Mouse (Mus musculus) kidney, adult 11 months (tissue): ENCODE measurements around the gene Nme2.
"Not testable (repeated sequence)": the region's sequence is repeated elsewhere in the genome, so short reads cannot be mapped to it uniquely, and the experiment has no call there.

ENCODE experiments used
- DNase-seq: peaks from one replicate; pipeline ENCODE4 v3.0.0; 2022

The Nme2 gene

DNA sequence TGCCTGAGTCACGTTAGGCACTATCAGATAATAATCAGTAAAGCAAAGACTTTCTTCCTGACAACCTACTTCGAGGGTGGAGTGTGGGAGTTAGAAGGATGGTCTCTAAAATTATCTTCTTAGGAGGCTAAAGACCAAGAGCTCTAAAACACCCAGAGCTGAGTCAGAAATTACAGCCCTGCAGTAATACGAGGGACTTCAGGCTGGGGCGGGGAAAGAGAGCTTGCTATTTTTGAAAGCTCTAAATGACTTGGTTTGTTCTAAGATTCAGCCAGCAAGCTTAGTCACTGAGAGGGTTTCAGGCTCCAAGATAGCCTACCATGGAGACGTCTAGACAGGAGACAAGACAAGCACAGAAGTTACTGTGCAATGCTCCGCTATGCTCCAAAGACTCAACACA is 9.3 kb upstream of the Nme2 start:
- no peak for DNase-seq

DNA sequence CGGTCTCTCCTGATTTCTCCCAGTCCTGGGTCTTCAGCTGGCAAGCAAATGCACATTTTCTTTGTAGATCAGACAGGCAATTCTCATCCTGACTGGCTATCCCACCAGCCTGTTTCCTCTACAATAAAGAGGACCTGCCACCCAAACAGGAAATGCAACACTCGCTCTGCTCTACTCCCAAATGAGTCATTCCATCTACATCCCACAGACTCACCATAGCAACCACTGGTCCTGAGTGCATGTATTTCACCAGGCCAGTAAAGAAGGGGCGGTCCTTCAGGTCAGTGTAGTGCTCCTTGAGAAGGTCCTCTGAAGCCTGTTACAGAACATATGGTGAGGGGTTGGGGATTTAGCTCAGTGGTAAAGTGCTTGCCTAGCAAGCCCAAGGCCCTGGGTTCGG is 7.0 kb upstream of the Nme2 start:
- no peak for DNase-seq

DNA sequence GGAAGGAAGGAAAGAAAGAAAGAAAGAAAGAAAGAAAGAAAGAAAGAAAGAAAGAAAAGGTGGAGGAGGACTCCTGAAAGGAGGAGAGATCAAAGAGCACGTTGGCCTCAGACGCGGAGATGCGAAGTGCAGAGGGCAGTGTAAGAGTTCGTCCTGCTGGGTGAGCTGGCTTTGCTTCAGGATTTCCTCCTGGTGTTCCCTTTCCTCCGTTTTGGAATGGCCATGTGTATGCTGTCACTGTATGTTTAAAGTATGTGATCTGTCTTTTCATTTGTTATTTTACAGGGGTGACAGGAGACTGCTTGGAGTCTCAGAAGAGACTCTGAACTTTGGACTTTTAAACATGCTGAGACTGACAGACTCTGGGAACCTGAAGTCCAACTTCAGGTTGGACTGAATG is 5.4 kb upstream of the Nme2 start:
- DNase-seq, result no peak

DNA sequence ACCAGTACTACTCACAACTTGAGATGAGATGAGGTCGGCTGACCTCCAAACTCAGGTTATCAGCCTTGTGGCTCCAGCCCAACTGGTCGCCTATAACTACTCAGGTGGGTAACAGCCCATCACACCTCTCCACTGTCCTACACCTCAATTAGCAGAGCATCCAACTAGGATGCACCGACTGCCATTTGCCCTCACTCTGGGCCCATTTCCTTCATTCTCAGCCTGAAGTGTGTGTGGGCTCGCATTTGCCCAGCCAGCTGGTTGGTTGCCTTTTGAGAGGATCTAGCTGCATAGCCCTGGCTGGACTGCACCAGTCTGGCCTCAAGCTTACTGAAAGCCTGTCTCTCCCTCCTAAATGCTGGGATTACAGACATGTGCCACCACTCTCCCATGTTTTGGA is 1.7 kb upstream of the Nme2 start:
- DNase-seq, result no peak

DNA sequence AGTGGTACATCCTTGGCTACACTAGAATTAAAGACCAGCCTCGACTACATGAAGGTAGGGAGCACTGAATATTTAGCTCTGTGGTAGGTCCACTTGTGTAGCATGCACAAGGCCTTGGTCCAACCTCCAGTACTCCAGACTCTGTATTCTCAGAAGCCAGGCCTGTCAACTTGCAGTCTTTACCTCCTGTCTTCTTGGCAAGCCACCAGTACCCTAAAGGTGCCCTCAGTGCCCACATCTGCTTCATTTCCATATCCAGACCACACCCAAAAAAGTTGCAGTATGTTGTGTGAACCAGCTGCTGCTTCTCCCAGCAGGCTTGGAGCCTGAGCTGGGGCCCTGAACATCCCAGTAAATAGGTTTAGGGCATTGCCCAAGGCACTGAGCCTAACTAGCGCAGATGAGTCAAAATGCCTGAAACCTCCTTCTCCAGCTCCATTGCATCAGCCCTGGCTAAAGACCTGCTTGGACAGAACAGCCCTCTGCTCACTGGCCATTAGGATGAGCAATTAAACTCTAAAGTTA is 1.0 kb upstream of the Nme2 start:
- DNase-seq, result no peak

DNA sequence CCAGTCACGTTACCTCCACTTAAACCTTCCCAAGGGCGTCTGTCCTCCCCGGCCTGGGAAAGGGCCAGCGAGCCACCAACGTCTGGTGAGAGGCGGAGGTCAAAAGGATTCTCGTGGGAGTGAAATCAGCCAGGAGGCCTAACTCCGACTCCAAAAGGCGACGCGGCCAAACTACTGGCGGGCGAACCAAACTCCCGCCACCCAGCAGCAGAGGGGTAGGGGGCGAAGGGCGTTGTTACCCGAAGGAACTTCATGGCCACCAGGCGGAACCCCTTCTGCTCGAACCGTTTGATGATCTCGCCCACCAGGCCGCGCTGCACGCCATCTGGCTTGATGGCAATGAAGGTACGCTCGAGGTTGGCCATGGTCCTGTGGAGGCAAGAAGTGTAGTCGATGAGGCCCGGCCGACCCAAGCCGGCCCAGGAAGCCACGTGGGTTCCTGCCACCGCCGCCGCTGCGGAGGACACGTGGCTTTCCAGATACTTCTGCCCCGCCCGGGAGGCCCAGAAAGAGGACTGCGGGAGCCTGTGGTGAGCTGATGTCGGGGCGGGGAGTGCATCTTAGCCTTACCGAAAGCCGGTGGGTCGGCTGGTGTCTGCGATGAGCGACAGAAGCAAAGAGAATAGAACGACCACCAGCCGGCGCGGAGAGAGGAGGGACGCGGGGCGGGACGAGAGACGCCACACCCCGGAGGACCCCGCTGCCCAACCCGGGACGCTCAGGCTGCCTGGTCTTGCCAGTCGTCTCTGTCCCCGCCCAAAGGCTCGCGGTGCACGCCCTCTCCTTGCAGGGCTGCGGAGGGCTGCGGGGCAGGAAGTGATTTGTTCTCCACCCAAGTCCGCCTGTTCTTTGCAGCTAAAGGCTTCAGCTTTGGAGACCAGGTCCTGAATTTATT is 556 bp downstream of the Nme2 start:
- peak; percentile 93 for DNase-seq

DNA sequence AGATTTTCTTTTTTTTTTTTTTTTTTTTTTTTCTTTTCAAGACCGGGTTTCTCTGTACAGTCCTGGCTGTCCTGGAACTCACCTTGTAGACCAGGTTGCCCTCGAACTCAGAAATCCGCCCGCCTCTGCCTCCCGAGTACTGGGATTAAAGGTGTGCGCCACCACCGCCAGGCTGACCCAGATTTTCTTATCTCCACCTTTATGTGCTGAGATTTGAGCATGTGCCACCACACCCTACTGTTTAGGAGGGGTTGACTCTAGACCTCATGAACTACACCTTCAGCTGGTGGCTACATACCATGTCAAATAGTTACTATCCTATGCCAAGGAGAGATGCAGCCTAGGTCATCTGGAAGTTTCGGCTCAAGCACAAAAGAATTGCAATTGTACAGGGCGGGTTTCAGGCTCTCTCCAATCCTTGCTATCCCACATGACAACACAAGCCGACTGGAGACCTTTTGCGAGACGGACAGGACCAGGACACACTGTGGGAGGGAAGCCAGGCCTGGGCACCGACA is 1.3 kb downstream of the Nme2 start:
- no peak for DNase-seq

DNA sequence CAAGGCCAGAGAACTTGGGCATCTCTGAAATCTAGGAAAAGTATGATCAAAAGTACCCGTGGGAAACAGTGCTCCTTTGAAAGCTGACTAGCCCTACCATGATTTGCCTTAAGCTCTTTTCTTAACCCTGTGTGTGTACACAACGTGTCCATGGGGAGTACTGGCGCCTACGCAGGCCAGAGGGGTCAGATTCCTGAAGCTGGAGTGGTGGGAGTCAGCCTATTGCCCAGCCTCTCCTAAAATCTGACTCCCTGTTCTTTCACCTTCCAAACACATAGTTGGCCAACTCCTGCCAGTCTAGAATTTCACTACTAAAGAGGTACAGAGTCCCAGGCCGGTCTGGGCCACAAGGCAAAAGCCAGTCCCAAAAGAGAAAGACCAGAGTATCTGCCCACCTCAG is 3.7 kb downstream of the Nme2 start:
- DNase-seq, result no peak

DNA sequence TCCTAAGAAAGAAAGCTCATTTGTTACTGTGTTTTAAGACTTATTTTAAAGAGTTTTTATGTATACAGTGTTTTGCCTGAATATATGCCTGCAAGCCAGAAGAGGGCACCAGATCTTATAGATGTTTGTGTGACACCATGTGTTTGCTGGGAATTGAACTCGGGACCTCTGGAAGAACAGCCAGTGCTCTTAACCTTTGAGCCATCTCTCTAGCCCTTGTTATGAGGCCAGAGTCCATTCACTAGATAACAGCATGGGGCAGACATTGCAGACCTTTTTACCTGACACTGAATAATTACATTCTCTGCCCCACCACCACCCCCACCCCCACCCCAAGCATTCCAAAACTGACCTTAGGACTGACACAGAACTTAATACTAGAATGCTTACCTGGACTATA is 6.0 kb downstream of the Nme2 start:
- no peak for DNase-seq

DNA sequence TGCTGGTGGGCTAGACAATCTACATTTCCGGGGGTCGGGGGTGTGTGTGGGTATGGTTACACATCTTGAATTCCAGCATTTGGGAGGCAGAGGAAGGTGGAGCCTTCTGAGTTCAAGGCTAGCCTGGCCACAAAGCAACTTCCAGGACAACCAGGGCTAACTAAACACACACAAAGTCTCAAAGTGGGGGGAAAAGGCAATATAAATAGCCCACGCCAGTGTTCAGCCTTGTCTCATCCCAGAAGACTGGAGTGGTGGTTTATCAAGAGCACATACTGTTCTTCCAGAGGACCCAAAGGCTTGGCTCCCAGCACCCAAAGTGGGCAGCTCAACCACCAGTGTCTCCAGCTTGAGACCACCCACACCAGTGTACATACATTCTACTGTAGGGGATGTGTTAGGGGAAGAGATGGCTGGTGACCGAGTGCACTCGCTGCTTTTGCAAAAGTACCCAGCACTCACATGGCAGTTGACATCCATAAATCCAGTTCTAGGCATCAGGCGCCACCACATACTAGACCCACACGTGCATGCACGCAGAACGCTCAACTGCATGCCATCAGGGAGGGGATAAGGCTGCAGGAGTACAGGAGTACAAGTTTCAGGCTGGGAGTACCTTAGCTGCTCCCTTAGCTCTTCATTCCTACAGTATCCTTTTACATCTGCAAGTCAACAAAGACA is 7.0 kb downstream of the Nme2 start:
- DNase-seq, result no peak

DNA sequence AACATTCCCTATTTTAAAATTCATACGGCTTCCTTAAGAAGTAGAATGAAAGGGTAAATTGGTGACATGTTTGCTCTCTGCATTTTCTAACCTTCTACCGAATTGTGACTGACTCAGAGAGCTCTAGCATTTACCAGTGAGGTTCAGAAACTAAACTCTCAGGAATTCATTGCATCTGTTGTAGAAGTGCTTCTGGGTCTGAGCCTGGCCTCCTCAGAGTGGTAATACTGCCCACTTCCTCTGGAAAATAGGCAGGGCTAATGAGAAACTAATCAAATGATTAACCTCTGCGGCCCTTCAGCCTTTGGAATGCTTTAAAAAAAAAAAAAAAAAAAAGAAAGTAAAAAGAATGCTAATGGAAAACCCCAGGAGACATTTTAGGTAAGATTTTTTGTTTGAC is 11.1 kb downstream of the Nme2 start:
- DNase-seq, result peak; percentile 27

DNA sequence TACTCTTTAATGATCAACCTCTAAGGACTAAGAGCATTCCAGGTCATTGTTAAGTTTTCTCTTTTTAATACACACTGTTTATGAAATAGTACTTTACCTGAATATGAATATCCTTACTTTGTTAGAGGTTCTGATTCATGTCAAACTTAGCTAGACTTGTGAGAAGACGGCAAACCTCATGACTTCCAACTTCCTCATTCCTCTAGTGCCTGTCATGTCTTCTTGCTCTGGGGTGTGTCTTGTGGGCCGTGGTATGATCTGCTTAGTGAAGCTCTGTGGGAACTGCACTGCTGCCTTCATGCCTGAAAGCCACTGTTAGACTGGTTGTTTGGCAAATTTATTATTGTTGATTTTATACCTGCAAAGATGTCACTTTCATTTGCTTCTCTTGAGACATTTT is 15.2 kb downstream of the Nme2 start:
- no peak for DNase-seq

DNA sequence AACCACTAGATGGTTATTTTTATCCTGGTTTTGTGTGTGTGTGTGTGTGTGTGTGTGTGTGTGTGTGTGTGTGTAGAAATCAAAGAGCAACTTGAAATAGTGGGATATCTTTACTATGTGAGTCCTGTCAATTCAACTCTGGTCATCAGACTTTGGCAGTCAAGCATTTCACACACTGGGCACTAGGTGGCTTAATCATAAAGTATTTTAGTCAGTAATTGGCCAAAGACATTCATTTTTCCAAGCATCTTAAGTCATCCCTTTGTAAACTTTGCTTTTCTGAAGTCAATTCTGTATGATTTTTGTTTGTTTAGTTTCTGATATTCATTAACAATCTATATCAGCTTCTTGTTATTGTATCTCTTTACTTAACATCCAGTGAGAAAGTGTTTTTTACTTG is 27.0 kb downstream of the Nme2 start:
- no peak for DNase-seq

DNA sequence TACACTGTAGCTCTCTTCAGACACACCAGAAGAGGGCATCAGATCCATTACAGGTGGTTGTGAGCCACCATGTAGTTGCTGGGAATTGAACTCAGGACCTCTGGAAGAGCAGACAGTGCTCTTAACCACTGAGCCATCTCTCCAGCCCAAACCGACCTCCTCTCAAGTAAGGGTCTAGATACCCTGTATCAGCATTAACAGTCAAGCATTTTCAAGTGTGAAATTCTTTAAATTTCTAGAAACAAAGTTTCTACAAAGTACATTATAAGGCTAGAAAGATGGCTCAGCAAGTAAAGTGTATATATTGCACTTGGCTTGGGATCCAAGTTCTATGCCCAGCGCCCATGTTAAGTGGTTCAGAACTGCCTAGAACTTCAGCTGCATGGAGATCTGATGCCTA is 41.0 kb downstream of the Nme2 start:
- DNase-seq, result not testable (repeated sequence)

DNA sequence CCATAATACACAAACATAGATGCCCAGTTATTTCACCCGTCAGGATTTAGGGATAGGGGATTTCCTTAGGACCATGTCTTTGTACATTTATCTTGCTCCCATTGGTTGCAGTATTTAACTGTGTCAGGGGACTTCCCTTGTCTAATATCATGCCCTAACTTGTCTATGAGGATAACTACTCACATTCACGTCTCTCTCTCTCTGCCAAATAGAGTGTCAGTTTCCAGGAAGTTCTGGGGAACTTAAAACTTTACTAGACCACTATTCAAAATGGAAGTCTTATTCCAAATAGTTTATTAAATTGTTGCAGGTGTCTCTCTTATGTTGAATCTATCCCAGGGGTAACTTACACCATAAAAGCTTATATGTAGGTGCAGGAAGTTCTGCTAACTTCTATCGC is 44.5 kb downstream of the Nme2 start:
- DNase-seq, result no peak

DNA sequence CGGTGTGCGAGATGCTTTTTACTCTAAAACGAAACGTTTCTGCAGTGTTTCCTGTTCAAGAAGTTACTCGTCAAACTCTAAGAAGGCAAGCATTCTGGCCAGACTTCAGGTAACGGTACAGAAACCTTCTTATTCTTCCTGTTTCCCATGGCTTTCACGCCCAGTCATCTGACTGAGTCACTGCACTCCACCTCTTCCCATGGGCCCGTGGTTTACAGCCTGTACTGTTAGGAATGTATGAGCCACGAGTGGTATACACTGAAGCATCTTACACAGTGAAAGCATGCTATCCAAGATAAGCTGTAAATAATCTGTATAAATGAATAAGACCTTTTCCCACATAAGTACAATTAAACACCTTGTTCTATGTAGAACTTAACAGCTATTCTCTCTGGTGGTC is 47.2 kb downstream of the Nme2 start:
- DNase-seq, result no peak

DNA sequence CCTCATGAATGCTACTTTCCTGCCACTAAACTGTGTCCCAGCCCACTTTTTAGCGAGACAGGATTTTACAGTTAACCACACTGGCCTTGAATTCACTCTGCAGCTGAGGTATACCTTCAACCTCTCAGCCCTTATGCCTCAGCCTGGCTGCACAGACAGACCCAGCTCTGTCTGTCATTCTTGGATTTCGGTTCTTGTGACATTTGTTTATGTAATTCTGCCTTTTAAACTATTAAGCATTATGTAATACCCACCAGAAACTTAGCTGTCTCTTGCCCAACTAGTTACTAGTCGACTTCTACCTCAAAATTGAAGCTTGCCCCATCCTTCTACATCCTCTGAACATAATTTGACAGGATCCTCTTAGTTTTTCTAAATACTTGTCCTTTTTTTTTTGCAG is 48.2 kb downstream of the Nme2 start:
- no peak for DNase-seq

DNA sequence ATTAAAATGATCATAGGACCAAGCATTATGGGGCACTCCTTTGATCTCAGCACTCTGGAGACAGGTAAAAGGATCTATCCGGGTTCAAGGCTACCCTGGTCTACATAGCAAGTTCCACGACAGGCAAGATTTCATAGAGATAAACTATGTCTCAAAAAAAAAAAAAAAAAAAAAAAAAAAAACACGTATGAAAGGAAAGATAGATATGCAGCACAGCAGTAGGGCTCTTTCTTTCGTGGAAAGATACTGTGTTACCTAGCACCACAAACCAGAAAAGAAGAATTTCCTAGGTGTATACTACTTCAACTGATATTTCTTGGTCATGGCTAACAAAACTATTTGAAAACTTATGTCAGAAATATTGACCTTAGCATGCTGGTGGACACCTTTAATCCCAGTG is 49.2 kb downstream of the Nme2 start:
- no peak for DNase-seq
